Comparison of ENCODE assay signal across 9 mouse cellular contexts in the genomic region with DNA sequence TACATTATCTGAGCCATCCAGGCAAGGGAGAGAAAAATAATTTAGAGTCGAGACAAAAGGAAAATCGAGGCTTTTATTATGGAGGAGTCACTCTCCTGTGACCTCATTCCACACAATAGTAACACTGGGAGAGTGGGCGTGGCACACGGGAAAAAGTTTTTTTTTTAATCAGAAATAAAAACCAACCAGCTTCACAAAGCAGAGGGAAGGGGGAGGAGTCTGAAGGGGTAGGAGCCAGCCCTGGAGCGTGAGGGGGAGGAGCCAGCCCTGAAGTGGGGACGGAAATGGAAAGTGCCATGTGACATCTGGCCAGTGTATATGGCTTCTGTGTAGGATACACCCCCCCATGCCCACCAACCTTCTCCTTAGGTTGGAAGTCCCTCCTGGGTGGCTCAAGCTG. TPM values are rescaled to one million over a fixed set of nuclear protein-coding genes. Genes with fewer than 3 reads are reported as not detected.
DNase-seq lines count a peak whose midpoint lies in the region; ATAC-seq and TF ChIP-seq lines count a peak whose summit lies in the region.
"Had no signal": no experiment of that assay in that cellular context is flagged by ENCODE, and none has a peak within 500 bp of the region (broad histone marks: within the 10 kb centered on the region; RNA-seq: fewer than 3 reads in every experiment).

No protein-coding gene starts in this region.

- in situ Hi-C loops in CH12.LX (cut with MboI; ENCODE audit: low pct_ligation_motif_present, low pct_unique_long_range_greater_than_20kb, low sequenced_read_pairs): no loop called here

- intact Hi-C loops in gastrocnemius, postnatal 14 days (cut with DNase I; ENCODE audit: low total_unique reads): no loop called here

- no peaks in the 10 kb centered on the region for H3K36me3 ChIP-seq in CH12.LX (replicated peaks in 1 of 2; ENCODE audit: control insufficient read depth in 1 of 2, insufficient read depth in 1 of 2, low read length in 1 of 2)
- H3K36me3 ChIP-seq in embryonic facial prominence, embryonic 15.5 days: no peaks in the 10 kb centered on the region
- no peaks in the 10 kb centered on the region for H3K36me3 ChIP-seq in lung, postnatal 0 days (ENCODE audit: insufficient read depth, low read length)
- H3K36me3 ChIP-seq in forebrain, embryonic 15.5 days: no peaks in the 10 kb centered on the region
- H3K36me3 ChIP-seq: liver, embryonic 13.5 days had no signal

- no peaks in the 10 kb centered on the region for H3K79me2 ChIP-seq in CH12.LX (replicated peaks; ENCODE audit: control insufficient read depth, extremely low read depth, insufficient read depth, poor library complexity, severe bottlenecking)

- peaks cover 6 to 29% of the 10 kb centered on the region in 2 experiments; a peak in 3 of 4 replicates for H3K4me1 ChIP-seq in CH12.LX (ENCODE audit: control insufficient read depth in 1 of 2, insufficient read depth in 2 of 2)
- H3K4me1 ChIP-seq in embryonic facial prominence, embryonic 15.5 days: peaks cover 21% of the 10 kb centered on the region
- H3K4me1 ChIP-seq in lung, postnatal 0 days (ENCODE audit: insufficient read depth, low read depth, low read length): peaks cover 12% of the 10 kb centered on the region
- H3K4me1 ChIP-seq in forebrain, embryonic 15.5 days: 0 out of 2 replicates have a peak, but pooled peaks cover 3% of the 10 kb centered on the region

- no peak for TF ChIP-seq RAD21 in CH12.LX (IDR thresholded peaks at IDR 0.05; ENCODE audit: low read depth, low read length)

- H3K27ac ChIP-seq in CH12.LX (ENCODE audit: insufficient read depth, low read depth): no peak overlapping the region
- H3K27ac ChIP-seq in embryonic facial prominence, embryonic 15.5 days (replicated peaks): peak overlapping the region; percentile 23; the same call in 1 of the 2 replicates
- peak overlapping the region; percentile 15; the same call in 1 of the 2 replicates for H3K27ac ChIP-seq in lung, postnatal 0 days (ENCODE audit: low read length)
- no peak overlapping the region for H3K27ac ChIP-seq in forebrain, embryonic 15.5 days (replicated peaks)
- H3K27ac ChIP-seq: liver, embryonic 13.5 days had no signal

- H3K27me3 ChIP-seq in CH12.LX (replicated peaks): peaks cover 19% of the 10 kb centered on the region
- H3K27me3 ChIP-seq in embryonic facial prominence, embryonic 15.5 days: no peaks in the 10 kb centered on the region
- no peaks in the 10 kb centered on the region for H3K27me3 ChIP-seq in lung, postnatal 0 days (replicated peaks; ENCODE audit: insufficient read depth, low read length)
- no peaks in the 10 kb centered on the region for H3K27me3 ChIP-seq in forebrain, embryonic 15.5 days
- H3K27me3 ChIP-seq: liver, embryonic 13.5 days had no signal

- no peak overlapping the region for H3K4me2 ChIP-seq in CH12.LX (ENCODE audit: insufficient read depth, low read depth, poor library complexity, severe bottlenecking)
- no peak overlapping the region for H3K4me2 ChIP-seq in embryonic facial prominence, embryonic 15.5 days (replicated peaks)
- H3K4me2 ChIP-seq in lung, postnatal 0 days (replicated peaks; ENCODE audit: low read depth, low read length): no peak overlapping the region
- H3K4me2 ChIP-seq in forebrain, embryonic 15.5 days (replicated peaks): no peak overlapping the region
- H3K4me2 ChIP-seq: liver, embryonic 13.5 days had no signal

- H3K4me3 ChIP-seq in CH12.LX (replicated peaks in 1 of 3; ENCODE audit: low read depth in 2 of 3, low read length in 2 of 3, poor library complexity in 1 of 3): no peak overlapping the region
- H3K4me3 ChIP-seq in embryonic facial prominence, embryonic 15.5 days (replicated peaks): no peak overlapping the region
- H3K4me3 ChIP-seq in lung, postnatal 0 days (ENCODE audit: low read depth, low read length): no peak overlapping the region
- H3K4me3 ChIP-seq in forebrain, embryonic 15.5 days: no peak overlapping the region
- H3K4me3 ChIP-seq: liver, embryonic 13.5 days had no signal

- TF ChIP-seq POLR2A in CH12.LX (IDR thresholded peaks at IDR 0.05; ENCODE audit: low read depth, low read length): no peak

- TF ChIP-seq EP300 in CH12.LX (IDR thresholded peaks at IDR 0.05; ENCODE audit: low read length): no peak
- TF ChIP-seq EP300 in lung, postnatal 0 days (IDR thresholded peaks at IDR 0.05): 0 out of 2 replicates have a peak, but pooled peaks have one; percentile 52

- DNase-seq in gastrocnemius, postnatal 14 days: peak; percentile 35
- DNase-seq in gastrocnemius, adult 18-20 months (ENCODE audit: low spot score): no peak
- DNase-seq in CH12.LX (ENCODE audit: extremely low read depth): no peak
- DNase-seq in lung, postnatal 0 days (ENCODE audit: low spot score): peak; percentile 92
- DNase-seq in T-cell, adult 2 months (ENCODE audit: low spot score): no peak
- no peak for DNase-seq in layer of hippocampus, postnatal 25 days (ENCODE audit: extremely low spot score in 1 of 2, low spot score in 1 of 2)
- DNase-seq: liver, embryonic 13.5 days had no signal

- no peak overlapping the region for H3K9ac ChIP-seq in CH12.LX (ENCODE audit: insufficient read depth, low read depth)
- H3K9ac ChIP-seq in embryonic facial prominence, embryonic 15.5 days: no peak overlapping the region
- no peak overlapping the region for H3K9ac ChIP-seq in lung, postnatal 0 days (replicated peaks; ENCODE audit: low read depth)
- no peak overlapping the region for H3K9ac ChIP-seq in forebrain, embryonic 15.5 days (replicated peaks)
- H3K9ac ChIP-seq: liver, embryonic 13.5 days had no signal

- 32% methylated on average over 6 of the region's 6 CpGs for WGBS in embryonic facial prominence, embryonic 15.5 days
- WGBS in lung, postnatal 0 days: 25% methylated on average over 6 of the region's 6 CpGs
- 20% methylated on average over 6 of the region's 6 CpGs for WGBS in forebrain, embryonic 15.5 days

- TF ChIP-seq CTCF in CH12.LX (conservative IDR thresholded peaks at IDR 0.05 in 1 of 2, IDR thresholded peaks at IDR 0.05 in 1 of 2; ENCODE audit: low read depth in 2 of 2, low read length in 2 of 2): no peak
- no peak for TF ChIP-seq CTCF in lung, postnatal 0 days (IDR thresholded peaks at IDR 0.05)

- dilution Hi-C loops in CH12.LX (cut with MboI; ENCODE audit: extremely low pct_ligation_motif_present, extremely low pct_unique_long_range_greater_than_20kb, low sequenced_read_pairs): no loop called here

- H3K9me3 ChIP-seq in CH12.LX (replicated peaks; ENCODE audit: low read length): no peaks in the 10 kb centered on the region
- H3K9me3 ChIP-seq in embryonic facial prominence, embryonic 15.5 days (replicated peaks): no peaks in the 10 kb centered on the region
- no peaks in the 10 kb centered on the region for H3K9me3 ChIP-seq in lung, postnatal 0 days (ENCODE audit: low read length)
- no peaks in the 10 kb centered on the region for H3K9me3 ChIP-seq in forebrain, embryonic 15.5 days
- H3K9me3 ChIP-seq: liver, embryonic 13.5 days had no signal

- no peak for ATAC-seq in embryonic facial prominence, embryonic 15.5 days (ENCODE audit: insufficient number of reproducible peaks, low FRiP score, low TSS enrichment, low read depth)
- ATAC-seq in lung, postnatal 0 days: peak; percentile 77
- ATAC-seq in forebrain, embryonic 15.5 days (replicated peaks): no peak

TF ChIP-seq in CH12.LX, 34 proteins besides CTCF, POLR2A, EP300 and RAD21 (continues in another document):
- no peak for TF ChIP-seq MAX (IDR thresholded peaks at IDR 0.05; ENCODE audit: low read length)
- no peak for TF ChIP-seq NELFE (IDR thresholded peaks at IDR 0.05; ENCODE audit: low read depth, low read length)
- TF ChIP-seq MAFK (IDR thresholded peaks at IDR 0.05; ENCODE audit: insufficient replicate concordance, low read length): no peak
- peak; percentile 38; the same call in 1 of the 2 replicates for TF ChIP-seq BHLHE40 (IDR thresholded peaks at IDR 0.05; ENCODE audit: low read depth, low read length)
- peak; percentile 54 for TF ChIP-seq USF1 (IDR thresholded peaks at IDR 0.05; ENCODE audit: low read depth, low read length)
- TF ChIP-seq ZNF384 (IDR thresholded peaks at IDR 0.05; ENCODE audit: low read depth, low read length): peak; percentile 26; the same call in 1 of the 2 replicates
- TF ChIP-seq NRF1 (IDR thresholded peaks at IDR 0.05; ENCODE audit: low read depth, low read length): no peak
- TF ChIP-seq KAT2A (IDR thresholded peaks at IDR 0.05; ENCODE audit: insufficient replicate concordance, low read length): no peak

RNA-seq across cellular contexts. Expression of a gene that starts 18.7 kb away (rescaled TPM):
- total RNA-seq in gastrocnemius, postnatal 14 days (2021): 10 to 100 TPM; 21.5 to 28.7 TPM
- total RNA-seq in gastrocnemius, adult 18-20 months (2021): 10 to 100 TPM; 17.3 to 25.0 TPM
- total RNA-seq in CH12.LX (2012; rRNA removed): 36.2 and 52.5 TPM in 2 replicates
- 19.3 and 24.4 TPM in 2 replicates for total RNA-seq in CH12.LX (2014; rRNA removed)
- 14.9 and 16.4 TPM in 2 replicates for polyA plus RNA-seq in CH12.LX (2012; ENCODE audit: insufficient read length, low read depth)
- polyA plus RNA-seq in embryonic facial prominence, embryonic 15.5 days (2015; fragmentation: Nextera tagmentation; extraction: Ambion mirVana): 43.7 and 46.6 TPM in 2 replicates
- polyA plus RNA-seq in lung, postnatal 0 days (2015; fragmentation: Nextera tagmentation; extraction: Ambion mirVana): 131 and 145 TPM in 2 replicates
- 5.5 and 5.9 TPM in 2 replicates for polyA plus RNA-seq in forebrain, embryonic 15.5 days (2015; fragmentation: Nextera tagmentation; extraction: Ambion mirVana)
- 10 to 100 TPM; 15.0 to 16.7 TPM for total RNA-seq in layer of hippocampus, postnatal 25 days (2021)

RNA-seq across cellular contexts. Expression of a gene that starts 30.5 kb away (rescaled TPM):
- 10 to 100 TPM in 1 of 2 experiments, 1 to 10 TPM in 1; 9.4 to 14.3 TPM for total RNA-seq in gastrocnemius, postnatal 14 days (2021)
- 1 to 10 TPM; 2.7 to 3.2 TPM for total RNA-seq in gastrocnemius, adult 18-20 months (2021)
- total RNA-seq in CH12.LX (2012; rRNA removed) (23.6 and 25.8 TPM in 2 replicates), CH12.LX (2014; rRNA removed) (22.2 and 23.7 TPM in 2 replicates)
- polyA plus RNA-seq in CH12.LX (2012; ENCODE audit: insufficient read length, low read depth): 20.7 and 23.6 TPM in 2 replicates
- 56.7 and 60.1 TPM in 2 replicates for polyA plus RNA-seq in embryonic facial prominence, embryonic 15.5 days (2015; fragmentation: Nextera tagmentation; extraction: Ambion mirVana)
- 6.9 and 7.3 TPM in 2 replicates for polyA plus RNA-seq in lung, postnatal 0 days (2015; fragmentation: Nextera tagmentation; extraction: Ambion mirVana)
- 50.6 and 53.5 TPM in 2 replicates for polyA plus RNA-seq in forebrain, embryonic 15.5 days (2015; fragmentation: Nextera tagmentation; extraction: Ambion mirVana)
- 10 to 100 TPM; 17.5 to 19.6 TPM for total RNA-seq in layer of hippocampus, postnatal 25 days (2021)

RNA-seq across cellular contexts. Expression of a gene that starts 47.8 kb away (rescaled TPM):
- total RNA-seq in gastrocnemius, postnatal 14 days (2021): 100 to 1,000 TPM; 114 to 125 TPM
- 100 to 1,000 TPM; 109 to 127 TPM for total RNA-seq in gastrocnemius, adult 18-20 months (2021)
- total RNA-seq in CH12.LX (2012; rRNA removed) (279 and 313 TPM in 2 replicates), CH12.LX (2014; rRNA removed) (137 and 139 TPM in 2 replicates)
- polyA plus RNA-seq in CH12.LX (2012; ENCODE audit: insufficient read length, low read depth): 292 and 344 TPM in 2 replicates
- 337 and 339 TPM in 2 replicates for polyA plus RNA-seq in embryonic facial prominence, embryonic 15.5 days (2015; fragmentation: Nextera tagmentation; extraction: Ambion mirVana)
- polyA plus RNA-seq in lung, postnatal 0 days (2015; fragmentation: Nextera tagmentation; extraction: Ambion mirVana): 211 and 233 TPM in 2 replicates
- polyA plus RNA-seq in forebrain, embryonic 15.5 days (2015; fragmentation: Nextera tagmentation; extraction: Ambion mirVana): 326 and 357 TPM in 2 replicates
- total RNA-seq in layer of hippocampus, postnatal 25 days (2021): 100 to 1,000 TPM; 145 to 167 TPM

Comparison
In these comparisons a context has a peak if more than half of its experiments do, and no peak if none do; other contexts are left out.
1. DNase-seq: peak in gastrocnemius, postnatal 14 days (single experiment) and lung, postnatal 0 days (single experiment); none in gastrocnemius, adult 18-20 months (single experiment), CH12.LX (single experiment), T-cell, adult 2 months (single experiment) and layer of hippocampus, postnatal 25 days (0 of 2).
2. H3K27ac ChIP-seq: peak in embryonic facial prominence, embryonic 15.5 days (single experiment) and lung, postnatal 0 days (single experiment); none in CH12.LX (single experiment) and forebrain, embryonic 15.5 days (single experiment).